Mouse (Mus musculus): ENCODE results near the gene Wnt10b.

GRCm38 (mm10) chr15:98732006-98732531 lies 45.9 kb downstream of the Wnt10b start:
- TF ChIP-seq CTCF (IDR thresholded peaks at IDR 0.05; ENCODE audit: control insufficient read depth, insufficient read depth, insufficient read length), result no peak
- TF ChIP-seq MYOD1 (IDR thresholded peaks at IDR 0.05; ENCODE audit: control insufficient read depth, insufficient read length, low read depth), result no peak
- TF ChIP-seq MYOG (IDR thresholded peaks at IDR 0.05; ENCODE audit: control insufficient read depth, extremely low read depth, insufficient read length), result no peak
- no peak for TF ChIP-seq MAX (IDR thresholded peaks at IDR 0.05)
- no peak for TF ChIP-seq USF1 (IDR thresholded peaks at IDR 0.05; ENCODE audit: low read depth)
